Mouse (Mus musculus) heart, postnatal 0 days (tissue): Measurements from ENCODE around the gene Rpl23a. TPM values are rescaled to one million over a fixed set of nuclear protein-coding genes. Genes with fewer than 3 reads are reported as not detected.
A peak's percentile ranks its signal among the peaks of the same experiment; 100 is the strongest.

Source experiments
- ATAC-seq: fragments of 200-750 bp; cut with Nextera tagmentation; 2 replicates; pipeline ENCODE4 v1.8.0; 2017; ENCODE audit warnings: low read depth, moderate number of reproducible peaks, moderate library complexity; ENCODE audit not compliant: insufficient read depth
- DNase-seq: peaks from one replicate; pipeline ENCODE4 v3.0.0-alpha.2; 2016; ENCODE audit warnings: low spot score
- H3K27ac ChIP-seq: fragments of 300-500 bp; sonication (generic); 2 replicates; pipeline ENCODE4 v1.5.1; 2014; ENCODE audit warnings: low read depth, mild to moderate bottlenecking
- H3K27me3 ChIP-seq: fragments of 300-500 bp; sonication (generic); 2 replicates; pipeline ENCODE4 v1.6.1; 2014; ENCODE audit warnings: low read length, mixed read lengths; ENCODE audit not compliant: control insufficient read depth, insufficient read depth
- H3K36me3 ChIP-seq: fragments of 300-500 bp; sonication (generic); replicated peaks from 2 replicates; pipeline ENCODE4 v1.6.1; 2014; ENCODE audit warnings: low read length, mixed read lengths; ENCODE audit not compliant: control insufficient read depth, insufficient read depth
- H3K4me1 ChIP-seq: fragments of 300-500 bp; sonication (generic); 2 replicates; pipeline ENCODE4 v1.6.1; 2014; ENCODE audit warnings: antibody characterized with exemption; ENCODE audit not compliant: control insufficient read depth, insufficient read depth
- H3K4me2 ChIP-seq: fragments of 300-500 bp; sonication (generic); 2 replicates; pipeline ENCODE4 v1.6.1; 2014; ENCODE audit warnings: low read depth, mild to moderate bottlenecking, low read length, moderate library complexity
- H3K4me3 ChIP-seq: fragments of 300-500 bp; sonication (generic); 2 replicates; pipeline ENCODE4 v1.5.1; 2014; ENCODE audit warnings: low read depth, low read length
- H3K9ac ChIP-seq: fragments of 300-500 bp; sonication (generic); replicated peaks from 2 replicates; pipeline ENCODE4 v1.6.1; 2014; ENCODE audit warnings: low read depth, low read length, mixed read lengths
- H3K9me3 ChIP-seq: fragments of 300-500 bp; sonication (generic); replicated peaks from 2 replicates; pipeline ENCODE4 v1.6.1; 2016; ENCODE audit warnings: low read length; ENCODE audit not compliant: control insufficient read depth
- CTCF ChIP-seq: IDR thresholded peaks from 2 replicates; pipeline ENCODE4 v1.5.1; 2016; ENCODE audit warnings: antibody characterized with exemption, control low read depth, low read depth
- EP300 ChIP-seq: IDR thresholded peaks from 2 replicates; pipeline ENCODE4 v1.6.1; 2016; ENCODE audit warnings: antibody characterized with exemption, low read depth
- WGBS: fragments of 180-500 bp; shearing (Covaris S2); extraction: QIAGEN DNeasy Blood & Tissue Kit; methylation state at CpG from one replicate; pipeline ENCODE4 v1.1.7; 2014; 5-methylcytosine and 5-hydroxymethylcytosine counted together
- polyA plus RNA-seq: library from polyadenylated mRNA; unstranded; fragments of >200 nt; fragmentation: Nextera tagmentation; extraction: Ambion mirVana; gene quantifications from 2 replicates; pipeline ENCODE4 v1.2.1, GENCODE M21; 2015
- total RNA-seq: library from RNA; depleted of rRNA; stranded (reverse); fragments of >200 nt; gene quantifications from 2 replicates; pipeline ENCODE4 v1.2.3, GENCODE M21; 2014; ENCODE audit warnings: low replicate concordance

Rpl23a gene
- total and polyA plus RNA-seq, 2 experiments from 2014 or later = 473 to 719 TPM

GRCm38 (mm10) chr11:78172748-78173383 lies 10.5 kb downstream of the Rpl23a start:
- Histone ChIP-seq H3K9me3 (no peaks in the 10 kb centered on the region), H3K4me2 (no peak overlapping the region), H3K27me3 (no peaks in the 10 kb centered on the region), H3K4me1 (peaks cover 8% of the 10 kb centered on the region; the same call in 1 of the 2 replicates), H3K4me3 (no peak overlapping the region), H3K36me3 (no peaks in the 10 kb centered on the region), H3K27ac (no peak overlapping the region), H3K9ac (no peak overlapping the region)
- TF ChIP-seq EP300 (no peak), CTCF (no peak)
- DNase-seq = no peak
- ATAC-seq = no peak
- WGBS = 75% methylated on average over 19 of the region's 19 CpGs

- H3K4me1 ChIP-seq = peaks cover 4% of the 10 kb centered on the region; the same call in 1 of the 2 replicates
- H3K9ac ChIP-seq = no peak overlapping the region
- H3K9me3 ChIP-seq = no peaks in the 10 kb centered on the region
- 75% methylated on average over 16 of the region's 16 CpGs for WGBS
- TF ChIP-seq CTCF (peak; percentile 40), EP300 (no peak)
- no peaks in the 10 kb centered on the region for H3K27me3 ChIP-seq
- H3K4me2 ChIP-seq = no peak overlapping the region
- H3K36me3 ChIP-seq = no peaks in the 10 kb centered on the region
- H3K27ac ChIP-seq = no peak overlapping the region
- no peak for ATAC-seq
- H3K4me3 ChIP-seq = no peak overlapping the region
- DNase-seq = no peak
These were observed 11.2 kb downstream of the Rpl23a start for GRCm38 (mm10) chr11:78172034-78172747.

GRCm38 (mm10) chr11:78171328-78171727 lies 12.1 kb downstream of the Rpl23a start:
- no peak overlapping the region for H3K27ac ChIP-seq
- H3K36me3 ChIP-seq = no peaks in the 10 kb centered on the region
- H3K27me3 ChIP-seq = no peaks in the 10 kb centered on the region
- DNase-seq (no peak), ATAC-seq (no peak)
- H3K9me3 ChIP-seq = no peaks in the 10 kb centered on the region
- 0 out of 2 replicates have a peak, but pooled peaks cover 3% of the 10 kb centered on the region for H3K4me1 ChIP-seq
- no peak overlapping the region for H3K9ac ChIP-seq
- H3K4me2 ChIP-seq = no peak overlapping the region
- 69% methylated on average over 4 of the region's 4 CpGs for WGBS
- peak; percentile 6; the same call in 1 of the 2 replicates for TF ChIP-seq CTCF
- no peak for TF ChIP-seq EP300
- no peak overlapping the region for H3K4me3 ChIP-seq

GRCm38 (mm10) chr11:78170306-78170705 lies 13.1 kb downstream of the Rpl23a start:
- Histone ChIP-seq H3K9me3 (no peaks in the 10 kb centered on the region), H3K36me3 (no peaks in the 10 kb centered on the region), H3K9ac (no peak overlapping the region), H3K4me3 (no peak overlapping the region), H3K27me3 (no peaks in the 10 kb centered on the region), H3K4me2 (no peak overlapping the region), H3K27ac (no peak overlapping the region), H3K4me1 (peaks cover 11% of the 10 kb centered on the region; the same call in 1 of the 2 replicates)
- DNase-seq (no peak), ATAC-seq (no peak)
- TF ChIP-seq CTCF = no peak
- no peak for TF ChIP-seq EP300
- WGBS = 90% methylated on average over 15 of the region's 15 CpGs

- Histone ChIP-seq H3K4me3 (no peak overlapping the region), H3K9ac (no peak overlapping the region), H3K4me2 (no peak overlapping the region), H3K27ac (no peak overlapping the region), H3K36me3 (no peaks in the 10 kb centered on the region), H3K4me1 (peaks cover 17% of the 10 kb centered on the region), H3K9me3 (no peaks in the 10 kb centered on the region), H3K27me3 (no peaks in the 10 kb centered on the region)
- DNase-seq = no peak
- no peak for TF ChIP-seq CTCF
- TF ChIP-seq EP300 = no peak
- WGBS = 55% methylated on average over 19 of the region's 19 CpGs
- ATAC-seq = no peak
These were observed 14.6 kb downstream of the Rpl23a start for GRCm38 (mm10) chr11:78168541-78169468.
